Mouse (Mus musculus) limb, embryonic 13.5 days (tissue): ENCODE measurements around the gene Tmem98. TPM values are rescaled to one million over a fixed set of nuclear protein-coding genes. Genes with fewer than 3 reads are reported as not detected.

Experiments
- ATAC-seq: fragments of 200-750 bp; cut with Nextera tagmentation; 2 replicates; pipeline ENCODE4 v1.8.0; 2017; ENCODE audit warnings: low read depth, moderate number of reproducible peaks, moderate TSS enrichment; ENCODE audit not compliant: low FRiP score
- H3K27ac ChIP-seq: fragments of 300-500 bp; sonication (generic); 2 replicates; pipeline ENCODE4 v1.5.1; 2015; ENCODE audit warnings: inconsistent platforms, mild to moderate bottlenecking, moderate library complexity
- H3K27me3 ChIP-seq: fragments of 300-500 bp; sonication (generic); 2 replicates; pipeline ENCODE4 v1.6.1; 2015; ENCODE audit warnings: mild to moderate bottlenecking, inconsistent platforms
- H3K36me3 ChIP-seq: fragments of 300-500 bp; sonication (generic); 2 replicates; pipeline ENCODE4 v1.6.1; 2015; ENCODE audit warnings: inconsistent platforms, mild to moderate bottlenecking, moderate library complexity
- H3K4me1 ChIP-seq: fragments of 300-500 bp; sonication (generic); 2 replicates; pipeline ENCODE4 v1.6.1; 2015; ENCODE audit warnings: inconsistent platforms
- H3K4me2 ChIP-seq: fragments of 300-500 bp; sonication (generic); replicated peaks from 2 replicates; pipeline ENCODE4 v1.6.1; 2015; ENCODE audit warnings: inconsistent platforms, mild to moderate bottlenecking, moderate library complexity
- H3K4me3 ChIP-seq: fragments of 300-500 bp; sonication (generic); 2 replicates; pipeline ENCODE4 v1.5.1; 2015; ENCODE audit warnings: moderate library complexity, mild to moderate bottlenecking, inconsistent platforms
- H3K9ac ChIP-seq: fragments of 300-500 bp; sonication (generic); 2 replicates; pipeline ENCODE4 v1.6.1; 2015; ENCODE audit warnings: mild to moderate bottlenecking, inconsistent platforms
- H3K9me3 ChIP-seq: fragments of 300-500 bp; sonication (generic); 2 replicates; pipeline ENCODE4 v1.6.1; 2016; ENCODE audit warnings: inconsistent platforms
- WGBS: fragments of 180-500 bp; shearing (Covaris S2); methylation state at CpG from one replicate; pipeline ENCODE4 v1.1.7; 2015; 5-methylcytosine and 5-hydroxymethylcytosine counted together
- polyA plus RNA-seq: library from polyadenylated mRNA; unstranded; fragments of >200 nt; fragmentation: Nextera tagmentation; extraction: Ambion mirVana; gene quantifications from 2 replicates; pipeline ENCODE4 v1.2.1, GENCODE M21; 2015

The Tmem98 gene
- polyA plus RNA-seq, 1 experiment from 2014 or later = 107 TPM

- H3K27ac ChIP-seq = no peak overlapping the region
- no peak overlapping the region for H3K4me2 ChIP-seq
- H3K4me3 ChIP-seq = no peak overlapping the region
- 88% methylated on average over 4 of the region's 4 CpGs for WGBS
- H3K27me3 ChIP-seq = 0 out of 2 replicates have a peak, but pooled peaks cover 3% of the 10 kb centered on the region
- H3K36me3 ChIP-seq = no peaks in the 10 kb centered on the region
- H3K4me1 ChIP-seq = 0 out of 2 replicates have a peak, but pooled peaks cover 3% of the 10 kb centered on the region
- no peak for ATAC-seq
- H3K9me3 ChIP-seq = no peaks in the 10 kb centered on the region
- H3K9ac ChIP-seq = no peak overlapping the region
Measured at GRCm38 (mm10) chr11:80794290-80794689, 15.7 kb upstream of the Tmem98 start.

GRCm38 (mm10) chr11:80795431-80795830 is 14.5 kb upstream of the Tmem98 start:
- Histone ChIP-seq H3K4me2 (no peak overlapping the region), H3K4me1 (0 out of 2 replicates have a peak, but pooled peaks cover 3% of the 10 kb centered on the region), H3K9me3 (no peaks in the 10 kb centered on the region), H3K27ac (no peak overlapping the region), H3K27me3 (no peaks in the 10 kb centered on the region), H3K4me3 (no peak overlapping the region), H3K9ac (no peak overlapping the region), H3K36me3 (no peaks in the 10 kb centered on the region)
- no peak for ATAC-seq
- 48% methylated on average over 8 of the region's 8 CpGs for WGBS

- H3K27me3 ChIP-seq = no peaks in the 10 kb centered on the region
Measured at GRCm38 (mm10) chr11:80799979-80800378, 10.0 kb upstream of the Tmem98 start.

GRCm38 (mm10) chr11:80802706-80803105 is 7.3 kb upstream of the Tmem98 start:
- H3K27ac ChIP-seq = no peak overlapping the region
- H3K9me3 ChIP-seq = peaks cover 4% of the 10 kb centered on the region; the same call in 1 of the 2 replicates
- H3K9ac ChIP-seq = no peak overlapping the region
- no peak overlapping the region for H3K4me2 ChIP-seq
- H3K4me1 ChIP-seq = no peaks in the 10 kb centered on the region; the same call in 1 of the 2 replicates
- no peak overlapping the region for H3K4me3 ChIP-seq
- no peaks in the 10 kb centered on the region for H3K36me3 ChIP-seq
- no peaks in the 10 kb centered on the region for H3K27me3 ChIP-seq
- WGBS = 38% methylated on average over 3 of the region's 3 CpGs
- ATAC-seq = no peak

More at GRCm38 (mm10) chr11:80799979-80800378, 10.0 kb upstream of the Tmem98 start:
- Histone ChIP-seq H3K36me3 (no peaks in the 10 kb centered on the region), H3K4me3 (no peak overlapping the region), H3K4me2 (no peak overlapping the region), H3K4me1 (peaks cover 3% of the 10 kb centered on the region; the same call in 1 of the 2 replicates), H3K9me3 (no peaks in the 10 kb centered on the region), H3K27ac (no peak overlapping the region), H3K9ac (no peak overlapping the region)
- no peak for ATAC-seq
- WGBS = 41% methylated on average over 3 of the region's 3 CpGs

- Histone ChIP-seq H3K9me3 (peaks cover 4% of the 10 kb centered on the region; the same call in 1 of the 2 replicates), H3K4me3 (no peak overlapping the region), H3K27me3 (no peaks in the 10 kb centered on the region), H3K36me3 (peaks cover 14% of the 10 kb centered on the region), H3K4me1 (peaks cover 26% of the 10 kb centered on the region), H3K4me2 (no peak overlapping the region), H3K9ac (no peak overlapping the region), H3K27ac (no peak overlapping the region)
- 67% methylated on average over 6 of the region's 6 CpGs for WGBS
- ATAC-seq = no peak
Measured at GRCm38 (mm10) chr11:80808551-80809070, 1.4 kb upstream of the Tmem98 start.

- ATAC-seq = 0 out of 2 replicates have a peak, but pooled peaks have one; percentile 25
- WGBS = 22% methylated on average over 5 of the region's 6 CpGs
- Histone ChIP-seq H3K4me1 (peaks cover 26% of the 10 kb centered on the region), H3K27me3 (no peaks in the 10 kb centered on the region), H3K9me3 (peaks cover 4% of the 10 kb centered on the region; the same call in 1 of the 2 replicates), H3K4me3 (peak overlapping the region; percentile 58), H3K27ac (peak overlapping the region; percentile 76; the same call in 1 of the 2 replicates), H3K9ac (peak overlapping the region; percentile 86), H3K36me3 (peaks cover 24% of the 10 kb centered on the region), H3K4me2 (peak overlapping the region; percentile 91)
Measured at GRCm38 (mm10) chr11:80809666-80809992, 346 bp upstream of the Tmem98 start.

GRCm38 (mm10) chr11:80811156-80811555 is 1.2 kb downstream of the Tmem98 start:
- H3K4me1 ChIP-seq = peaks cover 26% of the 10 kb centered on the region
- H3K9ac ChIP-seq = peak overlapping the region; percentile 86
- H3K9me3 ChIP-seq = no peaks in the 10 kb centered on the region
- peak overlapping the region; percentile 76 for H3K27ac ChIP-seq
- ATAC-seq = no peak
- 17% methylated on average over 5 of the region's 5 CpGs for WGBS
- H3K27me3 ChIP-seq = no peaks in the 10 kb centered on the region
- H3K4me3 ChIP-seq = peak overlapping the region; percentile 58
- peak overlapping the region; percentile 91 for H3K4me2 ChIP-seq
- peaks cover 38% of the 10 kb centered on the region for H3K36me3 ChIP-seq

GRCm38 (mm10) chr11:80815354-80815753 is 5.4 kb downstream of the Tmem98 start:
- no peaks in the 10 kb centered on the region for H3K27me3 ChIP-seq
- WGBS = 89% methylated on average over 7 of the region's 7 CpGs

GRCm38 (mm10) chr11:80818060-80818697 is 8.2 kb downstream of the Tmem98 start:
- H3K27ac ChIP-seq = no peak overlapping the region; the same call in 1 of the 2 replicates
- WGBS = 40% methylated on average over 11 of the region's 11 CpGs
- H3K4me1 ChIP-seq = peaks cover 19% of the 10 kb centered on the region
- H3K4me3 ChIP-seq = no peak overlapping the region
- H3K36me3 ChIP-seq = peaks cover 90% of the 10 kb centered on the region
- ATAC-seq = peak; percentile 54; the same call in 1 of the 2 replicates
- no peaks in the 10 kb centered on the region for H3K9me3 ChIP-seq
- H3K4me2 ChIP-seq = no peak overlapping the region
- H3K27me3 ChIP-seq = no peaks in the 10 kb centered on the region
- no peak overlapping the region for H3K9ac ChIP-seq

More at GRCm38 (mm10) chr11:80815354-80815753, 5.4 kb downstream of the Tmem98 start:
- peaks cover 32% of the 10 kb centered on the region for H3K4me1 ChIP-seq
- H3K9ac ChIP-seq = no peak overlapping the region
- peaks cover 75% of the 10 kb centered on the region for H3K36me3 ChIP-seq
- no peak overlapping the region for H3K27ac ChIP-seq
- no peak overlapping the region for H3K4me2 ChIP-seq
- H3K9me3 ChIP-seq = no peaks in the 10 kb centered on the region
- H3K4me3 ChIP-seq = no peak overlapping the region
- ATAC-seq = no peak

- Histone ChIP-seq H3K36me3 (peaks cover 84% of the 10 kb centered on the region), H3K27ac (no peak overlapping the region), H3K4me1 (peaks cover 19% of the 10 kb centered on the region), H3K4me3 (no peak overlapping the region), H3K4me2 (no peak overlapping the region), H3K9ac (no peak overlapping the region), H3K27me3 (no peaks in the 10 kb centered on the region), H3K9me3 (no peaks in the 10 kb centered on the region)
- 78% methylated on average over 3 of the region's 3 CpGs for WGBS
- ATAC-seq = no peak
Measured at GRCm38 (mm10) chr11:80820085-80820484, 10.1 kb downstream of the Tmem98 start.

- H3K36me3 ChIP-seq = peaks cover 75% of the 10 kb centered on the region
- H3K27ac ChIP-seq = no peak overlapping the region
- no peak overlapping the region for H3K4me3 ChIP-seq
- no peaks in the 10 kb centered on the region for H3K9me3 ChIP-seq
- H3K27me3 ChIP-seq = no peaks in the 10 kb centered on the region
- H3K9ac ChIP-seq = no peak overlapping the region
- peaks cover 19% of the 10 kb centered on the region for H3K4me1 ChIP-seq
- no peak for ATAC-seq
- 53% methylated on average over 14 of the region's 14 CpGs for whole genome bisulfite sequencing
- H3K4me2 ChIP-seq = no peak overlapping the region
Measured at GRCm38 (mm10) chr11:80821296-80821695, 11.3 kb downstream of the Tmem98 start.

- H3K4me3 ChIP-seq = no peak overlapping the region
- H3K36me3 ChIP-seq = peaks cover 70% of the 10 kb centered on the region
- 76% methylated on average over 9 of the region's 9 CpGs for WGBS
- H3K9ac ChIP-seq = no peak overlapping the region
- 0 out of 2 replicates have a peak, but pooled peaks cover 3% of the 10 kb centered on the region for H3K27me3 ChIP-seq
- H3K4me2 ChIP-seq = no peak overlapping the region
- H3K27ac ChIP-seq = no peak overlapping the region
- no peak for ATAC-seq
- H3K9me3 ChIP-seq = no peaks in the 10 kb centered on the region
- peaks cover 19% of the 10 kb centered on the region for H3K4me1 ChIP-seq
Measured at GRCm38 (mm10) chr11:80821794-80822193, 11.8 kb downstream of the Tmem98 start.
